Comparison of ENCODE assay signal across 16 mouse cellular contexts in genomic region chr2:165210948-165211347, GRCm38 (mm10). TPM values are rescaled to one million over a fixed set of nuclear protein-coding genes. Genes with fewer than 3 reads are reported as not detected.
DNase-seq lines count a peak whose midpoint lies in the region; ATAC-seq lines count a peak whose summit lies in the region.
"Had no signal": no experiment of that assay in that cellular context is flagged by ENCODE, and none has a peak within 500 bp of the region (broad histone marks: within the 10 kb centered on the region; RNA-seq: fewer than 3 reads in every experiment).

No protein-coding gene starts in this region.

- no peaks in the 10 kb centered on the region for H3K9me3 ChIP-seq in hindbrain, embryonic 11.5 days (ENCODE audit: control insufficient read depth, low read length)
- H3K9me3 ChIP-seq in midbrain, embryonic 10.5 days (replicated peaks), result no peaks in the 10 kb centered on the region
- H3K9me3 ChIP-seq in neural tube, embryonic 15.5 days (replicated peaks), result no peaks in the 10 kb centered on the region
- H3K9me3 ChIP-seq: heart, embryonic 15.5 days; liver, embryonic 15.5 days; stomach, embryonic 15.5 days had no signal

- peaks cover 24% of the 10 kb centered on the region for H3K4me1 ChIP-seq in hindbrain, embryonic 11.5 days (replicated peaks; ENCODE audit: control insufficient read depth, insufficient read depth, low read length)
- H3K4me1 ChIP-seq in midbrain, embryonic 10.5 days, result peaks cover 69% of the 10 kb centered on the region
- H3K4me1 ChIP-seq in neural tube, embryonic 15.5 days, result peaks cover 46% of the 10 kb centered on the region
- H3K4me1 ChIP-seq: liver, embryonic 15.5 days had no signal

- peak overlapping the region; percentile 19 for H3K4me2 ChIP-seq in hindbrain, embryonic 11.5 days (replicated peaks; ENCODE audit: low read depth, low read length)
- peak overlapping the region; percentile 34 for H3K4me2 ChIP-seq in neural tube, embryonic 15.5 days
- H3K4me2 ChIP-seq: heart, embryonic 15.5 days; liver, embryonic 15.5 days; stomach, embryonic 15.5 days had no signal

- no peak overlapping the region for H3K4me3 ChIP-seq in hindbrain, embryonic 11.5 days (ENCODE audit: low read depth, low read length)
- peak overlapping the region; percentile 45 for H3K4me3 ChIP-seq in midbrain, embryonic 10.5 days
- no peak overlapping the region for H3K4me3 ChIP-seq in neural tube, embryonic 15.5 days (replicated peaks)
- H3K4me3 ChIP-seq: heart, embryonic 15.5 days; liver, embryonic 15.5 days; stomach, embryonic 15.5 days had no signal

- no peak for ATAC-seq in hindbrain, embryonic 11.5 days (ENCODE audit: low FRiP score)
- no peak for ATAC-seq in neural tube, embryonic 15.5 days (ENCODE audit: low FRiP score)
- ATAC-seq: intestine, postnatal 0 days had no signal

- no peak overlapping the region for H3K9ac ChIP-seq in hindbrain, embryonic 11.5 days (ENCODE audit: low read depth, low read length)
- H3K9ac ChIP-seq in neural tube, embryonic 15.5 days (replicated peaks), result no peak overlapping the region
- H3K9ac ChIP-seq: heart, embryonic 15.5 days; liver, embryonic 15.5 days; stomach, embryonic 15.5 days had no signal

- H3K36me3 ChIP-seq in hindbrain, embryonic 11.5 days (ENCODE audit: control insufficient read depth, insufficient read depth, low read length), result no peaks in the 10 kb centered on the region
- no peaks in the 10 kb centered on the region for H3K36me3 ChIP-seq in midbrain, embryonic 10.5 days
- H3K36me3 ChIP-seq in neural tube, embryonic 15.5 days, result no peaks in the 10 kb centered on the region
- H3K36me3 ChIP-seq: heart, embryonic 15.5 days; liver, embryonic 15.5 days; stomach, embryonic 15.5 days had no signal

- peak; percentile 46 for DNase-seq in retina, postnatal 1 day
- no peak for DNase-seq in retina, embryonic 14.5 days (ENCODE audit: low spot score)
- peak; percentile 61 for DNase-seq in hindbrain, embryonic 11.5 days (ENCODE audit: low spot score)
- peak; percentile 48 for DNase-seq in midbrain, embryonic 10.5 days (ENCODE audit: low spot score)
- DNase-seq in urinary bladder, postnatal 4 days (ENCODE audit: low spot score in 2 of 2), result no peak
- DNase-seq in right cerebral cortex, postnatal 10 days (ENCODE audit: low spot score in 2 of 2), result no peak
- no peak for DNase-seq in cerebellum, adult 11 months
- DNase-seq: cerebellum, adult 2 months; right cerebral cortex, postnatal 14 days had no signal

- H3K27me3 ChIP-seq in hindbrain, embryonic 11.5 days (ENCODE audit: control insufficient read depth, insufficient read depth, low read length), result peaks cover 18% of the 10 kb centered on the region; the same call in 1 of the 2 replicates
- H3K27me3 ChIP-seq in midbrain, embryonic 10.5 days (ENCODE audit: low read depth, poor library complexity, severe bottlenecking), result peaks cover 96% of the 10 kb centered on the region
- H3K27me3 ChIP-seq in neural tube, embryonic 15.5 days (replicated peaks), result peaks cover 29% of the 10 kb centered on the region

- H3K27ac ChIP-seq in hindbrain, embryonic 11.5 days (ENCODE audit: low read depth, low read length), result peak overlapping the region; percentile 24; the same call in 1 of the 2 replicates
- H3K27ac ChIP-seq in midbrain, embryonic 10.5 days (replicated peaks), result peak overlapping the region; percentile 84; the same call in 1 of the 2 replicates
- no peak overlapping the region for H3K27ac ChIP-seq in neural tube, embryonic 15.5 days (replicated peaks)
- H3K27ac ChIP-seq: heart, embryonic 15.5 days; liver, embryonic 15.5 days; macrophage; stomach, embryonic 15.5 days had no signal

- WGBS in hindbrain, embryonic 11.5 days, result under 1% methylated on average over 15 of the region's 15 CpGs
- under 1% methylated on average over 15 of the region's 15 CpGs for WGBS in midbrain, embryonic 10.5 days
- under 1% methylated on average over 15 of the region's 15 CpGs for WGBS in neural tube, embryonic 15.5 days

RNA-seq across cellular contexts. Expression of gene Cdh22, which starts 23.7 kb away (rescaled TPM):
- 4.6 and 5.6 TPM in 2 replicates for polyA plus RNA-seq in hindbrain, embryonic 11.5 days (2014; fragmentation: Nextera tagmentation; extraction: Ambion mirVana)
- 3.9 and 7.1 TPM in 2 replicates for polyA plus RNA-seq in midbrain, embryonic 10.5 days (2016; fragmentation: Nextera tagmentation; extraction: Ambion mirVana)
- 11.9 and 15.2 TPM in 2 replicates for polyA plus RNA-seq in neural tube, embryonic 15.5 days (2015; fragmentation: Nextera tagmentation; extraction: Ambion mirVana)
- polyA plus RNA-seq: gonadal fat pad, adult 2 months; liver, embryonic 15.5 days; macrophage had no signal

Comparison
In these comparisons a context has a peak if more than half of its experiments do, and no peak if none do; other contexts are left out.
1. DNase-seq: peak in retina, postnatal 1 day (single experiment), hindbrain, embryonic 11.5 days (single experiment) and midbrain, embryonic 10.5 days (single experiment); none in retina, embryonic 14.5 days (single experiment), urinary bladder, postnatal 4 days (0 of 2), right cerebral cortex, postnatal 10 days (0 of 2) and cerebellum, adult 11 months (single experiment).